Mouse (Mus musculus) B cell, adult 2 months (primary cell): ENCODE results near the gene Rtp2.
"Not testable (repeated sequence)": the region's sequence is repeated elsewhere in the genome, so short reads cannot be mapped to it uniquely, and the experiment has no call there.

Experiments
- DNase-seq, 2 experiments: peaks; one replicate each; pipeline ENCODE4 v3.0.0; 2022

Rtp2 gene

GRCm38 (mm10) chr16:23947654-23948053 lies 15.5 kb upstream of the Rtp2 start:
- peak; percentile 26 to 29 for DNase-seq

GRCm38 (mm10) chr16:23944801-23945200 lies 12.6 kb upstream of the Rtp2 start:
- DNase-seq, result no peak

- no peak for DNase-seq
Observed at GRCm38 (mm10) chr16:23934397-23934796, 2.2 kb upstream of the Rtp2 start.

- DNase-seq, result no peak
Observed at GRCm38 (mm10) chr16:23931275-23931674, 919 bp downstream of the Rtp2 start.

GRCm38 (mm10) chr16:23930426-23931073 lies 1.6 kb downstream of the Rtp2 start:
- DNase-seq, result no peak

GRCm38 (mm10) chr16:23927301-23928114 lies 4.7 kb downstream of the Rtp2 start:
- DNase-seq, result peak; percentile 8 to 9

GRCm38 (mm10) chr16:23922906-23923305 lies 9.3 kb downstream of the Rtp2 start:
- DNase-seq, result no peak

- DNase-seq, result no peak
Observed at GRCm38 (mm10) chr16:23921697-23922096, 10.5 kb downstream of the Rtp2 start.

- DNase-seq, result no peak
Observed at GRCm38 (mm10) chr16:23919418-23919817, 12.8 kb downstream of the Rtp2 start.

- no peak for DNase-seq
Observed at GRCm38 (mm10) chr16:23913401-23913800, 18.8 kb downstream of the Rtp2 start.

- DNase-seq, result no peak
Observed at GRCm38 (mm10) chr16:23912741-23913140, 19.5 kb downstream of the Rtp2 start.

- DNase-seq, result not testable (repeated sequence)
Observed at GRCm38 (mm10) chr16:23909015-23909354, 23.2 kb downstream of the Rtp2 start.

GRCm38 (mm10) chr16:23908076-23909014 lies 23.8 kb downstream of the Rtp2 start:
- DNase-seq, result not testable (repeated sequence)

GRCm38 (mm10) chr16:23906586-23906985 lies 25.6 kb downstream of the Rtp2 start:
- DNase-seq, result not testable (repeated sequence)

GRCm38 (mm10) chr16:23901411-23901810 lies 30.8 kb downstream of the Rtp2 start:
- DNase-seq, result no peak

- DNase-seq, result no peak
Observed at GRCm38 (mm10) chr16:23900061-23900460, 32.1 kb downstream of the Rtp2 start.

- peak; percentile 79 to 80 for DNase-seq
Observed at GRCm38 (mm10) chr16:23898840-23899239, 33.4 kb downstream of the Rtp2 start.

GRCm38 (mm10) chr16:23897984-23898586 lies 34.1 kb downstream of the Rtp2 start:
- DNase-seq, result peak; percentile 67 to 68

GRCm38 (mm10) chr16:23897486-23897885 lies 34.7 kb downstream of the Rtp2 start:
- no peak for DNase-seq

GRCm38 (mm10) chr16:23895135-23895534 lies 37.1 kb downstream of the Rtp2 start:
- DNase-seq, result no peak

GRCm38 (mm10) chr16:23890636-23891035 lies 41.6 kb downstream of the Rtp2 start, which contains the start of gene Sst:
Sst (minus strand) TSS chr16:23890958.
- no peak for DNase-seq

GRCm38 (mm10) chr16:23890151-23890550 lies 42.0 kb downstream of the Rtp2 start:
- DNase-seq, result no peak
